Mouse (Mus musculus) c-Kit-positive CD71-positive TER-119-negative erythroid progenitor cells, embryonic 14.5 days (primary cell): Measurements from ENCODE around the gene Dcaf6.
A peak's percentile ranks its signal among the peaks of the same experiment; 100 is the strongest.

Experiments
- DNase-seq: peaks from one replicate; pipeline ENCODE4 v3.0.0-alpha.2; 2013; ENCODE audit warnings: low read depth

Gene Dcaf6

GRCm38 (mm10) chr1:165421357-165421915, 38.8 kb downstream of the Dcaf6 start:
- DNase-seq = no peak

GRCm38 (mm10) chr1:165396401-165396805, 63.9 kb downstream of the Dcaf6 start:
- peak; percentile 56 for DNase-seq

- DNase-seq = peak; percentile 79
Measured at GRCm38 (mm10) chr1:165395940-165396339, 64.3 kb downstream of the Dcaf6 start.

GRCm38 (mm10) chr1:165394836-165395235, 65.4 kb downstream of the Dcaf6 start:
- DNase-seq = no peak

- DNase-seq = no peak
Measured at GRCm38 (mm10) chr1:165393033-165393432, 67.2 kb downstream of the Dcaf6 start.

GRCm38 (mm10) chr1:165388716-165389115, 71.6 kb downstream of the Dcaf6 start:
- no peak for DNase-seq

GRCm38 (mm10) chr1:165386525-165386923, 73.8 kb downstream of the Dcaf6 start:
- DNase-seq = no peak

- DNase-seq = no peak
Measured at GRCm38 (mm10) chr1:165385810-165386524, 74.3 kb downstream of the Dcaf6 start.

- DNase-seq = no peak
Measured at GRCm38 (mm10) chr1:165373839-165374238, 86.4 kb downstream of the Dcaf6 start.

GRCm38 (mm10) chr1:165370990-165371389, 89.3 kb downstream of the Dcaf6 start:
- DNase-seq = no peak

- DNase-seq = no peak
Measured at GRCm38 (mm10) chr1:165365057-165365456, 95.2 kb downstream of the Dcaf6 start.

GRCm38 (mm10) chr1:165363271-165363670, 97.0 kb downstream of the Dcaf6 start:
- DNase-seq = no peak

GRCm38 (mm10) chr1:165356347-165356746, 103.9 kb downstream of the Dcaf6 start:
- peak; percentile 29 for DNase-seq

GRCm38 (mm10) chr1:165348627-165349026, 111.6 kb downstream of the Dcaf6 start:
- DNase-seq = no peak

- DNase-seq = no peak
Measured at GRCm38 (mm10) chr1:165344453-165344852, 115.8 kb downstream of the Dcaf6 start.

GRCm38 (mm10) chr1:165342126-165342525, 118.1 kb downstream of the Dcaf6 start:
- DNase-seq = no peak

- no peak for DNase-seq
Measured at GRCm38 (mm10) chr1:165332797-165333196, 127.5 kb downstream of the Dcaf6 start.

- peak; percentile 24 for DNase-seq
Measured at GRCm38 (mm10) chr1:165330859-165331258, 129.4 kb downstream of the Dcaf6 start.

- peak; percentile 31 for DNase-seq
Measured at GRCm38 (mm10) chr1:165328384-165329289, 131.6 kb downstream of the Dcaf6 start.

GRCm38 (mm10) chr1:165327831-165328230, 132.4 kb downstream of the Dcaf6 start:
- DNase-seq = no peak

GRCm38 (mm10) chr1:165327370-165327769, 132.9 kb downstream of the Dcaf6 start:
- DNase-seq = no peak

GRCm38 (mm10) chr1:165322934-165323333, 137.3 kb downstream of the Dcaf6 start:
- DNase-seq = peak; percentile 60

- DNase-seq = no peak
Measured at GRCm38 (mm10) chr1:165321891-165322290, 138.4 kb downstream of the Dcaf6 start.
